Mouse (Mus musculus): ENCODE data around the gene Fscn3. TPM values are rescaled to one million over a fixed set of nuclear protein-coding genes. Genes with fewer than 3 reads are reported as not detected.
A peak's percentile ranks its signal among the peaks of the same experiment; 100 is the strongest.

The Fscn3 gene
- total and polyA plus RNA-seq, 2 experiments from 2014 or later, result not detected

GRCm38 (mm10) chr6:28447937-28448336 is 20.3 kb downstream of the Fscn3 start:
- Histone ChIP-seq H3K9me3 (ENCODE audit: low read length) (no peaks in the 10 kb centered on the region), H3K4me2 (ENCODE audit: low read depth, low read length) (no peak overlapping the region), H3K27me3 (ENCODE audit: insufficient read depth, low read length) (peaks cover 21% of the 10 kb centered on the region), H3K4me3 (ENCODE audit: low read length) (no peak overlapping the region), H3K4me1 (ENCODE audit: insufficient read depth, low read length) (no peaks in the 10 kb centered on the region), H3K9ac (replicated peaks; ENCODE audit: low read length) (no peak overlapping the region), H3K36me3 (ENCODE audit: insufficient read depth, low read length) (no peaks in the 10 kb centered on the region), H3K27ac (no peak overlapping the region)
- 56% methylated on average over 7 of the region's 7 CpGs for WGBS
- DNase-seq (ENCODE audit: low spot score) (peak; percentile 29), ATAC-seq (peak; percentile 74; the same call in 1 of the 2 replicates)
- no peak for TF ChIP-seq CTCF (IDR thresholded peaks at IDR 0.05; ENCODE audit: low read depth)

- peaks cover 21% of the 10 kb centered on the region for H3K27me3 ChIP-seq (ENCODE audit: insufficient read depth, low read length)
- H3K4me1 ChIP-seq (ENCODE audit: insufficient read depth, low read length), result no peaks in the 10 kb centered on the region
- no peak for TF ChIP-seq CTCF (IDR thresholded peaks at IDR 0.05; ENCODE audit: low read depth)
- DNase-seq (ENCODE audit: low spot score) (no peak), ATAC-seq (no peak)
- H3K9me3 ChIP-seq (ENCODE audit: low read length), result no peaks in the 10 kb centered on the region
- no peak within 1 kb of the TSS for H3K4me3 ChIP-seq (ENCODE audit: low read length)
- no peak within 1 kb of the TSS for H3K4me2 ChIP-seq (ENCODE audit: low read depth, low read length)
- H3K27ac ChIP-seq, result no peak within 1 kb of the TSS
- 69% methylated on average over 2 of the region's 2 CpGs for WGBS
- no peaks in the 10 kb centered on the region for H3K36me3 ChIP-seq (ENCODE audit: insufficient read depth, low read length)
- no peak within 1 kb of the TSS for H3K9ac ChIP-seq (replicated peaks; ENCODE audit: low read length)
Observed at GRCm38 (mm10) chr6:28449253-28449652, 21.7 kb downstream of the Fscn3 start, which contains the start of gene Pax4. Gene Pax4, minus strand, starts transcription at chr6:28449353.

GRCm38 (mm10) chr6:28450481-28450880 is 22.9 kb downstream of the Fscn3 start:
- ATAC-seq, result no peak
- Histone ChIP-seq H3K9ac (replicated peaks; ENCODE audit: low read length) (no peak overlapping the region), H3K36me3 (ENCODE audit: insufficient read depth, low read length) (no peaks in the 10 kb centered on the region), H3K4me3 (ENCODE audit: low read length) (no peak overlapping the region), H3K27ac (no peak overlapping the region), H3K4me2 (ENCODE audit: low read depth, low read length) (no peak overlapping the region), H3K4me1 (ENCODE audit: insufficient read depth, low read length) (no peaks in the 10 kb centered on the region), H3K9me3 (ENCODE audit: low read length) (no peaks in the 10 kb centered on the region), H3K27me3 (ENCODE audit: insufficient read depth, low read length) (peaks cover 21% of the 10 kb centered on the region)
- TF ChIP-seq CTCF (IDR thresholded peaks at IDR 0.05; ENCODE audit: low read depth), result no peak
- no peak for DNase-seq (ENCODE audit: low spot score)
- WGBS, result 17% methylated on average over 5 of the region's 5 CpGs

- ATAC-seq (no peak), DNase-seq (ENCODE audit: low spot score) (no peak)
- Histone ChIP-seq H3K27ac (no peak overlapping the region), H3K4me1 (ENCODE audit: insufficient read depth, low read length) (no peaks in the 10 kb centered on the region), H3K4me3 (ENCODE audit: low read length) (no peak overlapping the region), H3K36me3 (ENCODE audit: insufficient read depth, low read length) (no peaks in the 10 kb centered on the region), H3K27me3 (ENCODE audit: insufficient read depth, low read length) (peaks cover 21% of the 10 kb centered on the region), H3K9ac (replicated peaks; ENCODE audit: low read length) (no peak overlapping the region), H3K9me3 (ENCODE audit: low read length) (no peaks in the 10 kb centered on the region), H3K4me2 (ENCODE audit: low read depth, low read length) (no peak overlapping the region)
- no peak for TF ChIP-seq CTCF (IDR thresholded peaks at IDR 0.05; ENCODE audit: low read depth)
- 3% methylated on average over 12 of the region's 12 CpGs for WGBS
Observed at GRCm38 (mm10) chr6:28450977-28451376, 23.4 kb downstream of the Fscn3 start.

- H3K4me3 ChIP-seq (ENCODE audit: low read length), result no peak overlapping the region
- H3K27ac ChIP-seq, result no peak overlapping the region
- no peak for ATAC-seq
- H3K9ac ChIP-seq (replicated peaks; ENCODE audit: low read length), result no peak overlapping the region
- no peaks in the 10 kb centered on the region for H3K4me1 ChIP-seq (ENCODE audit: insufficient read depth, low read length)
- no peak for TF ChIP-seq CTCF (IDR thresholded peaks at IDR 0.05; ENCODE audit: low read depth)
- H3K9me3 ChIP-seq (ENCODE audit: low read length), result no peaks in the 10 kb centered on the region
- no peak for DNase-seq (ENCODE audit: low spot score)
- no peak overlapping the region for H3K4me2 ChIP-seq (ENCODE audit: low read depth, low read length)
- no peaks in the 10 kb centered on the region for H3K27me3 ChIP-seq (ENCODE audit: insufficient read depth, low read length)
- H3K36me3 ChIP-seq (ENCODE audit: insufficient read depth, low read length), result no peaks in the 10 kb centered on the region
Observed at GRCm38 (mm10) chr6:28459221-28459668, 31.7 kb downstream of the Fscn3 start.

GRCm38 (mm10) chr6:28460534-28460933 is 32.9 kb downstream of the Fscn3 start:
- Histone ChIP-seq H3K4me1 (ENCODE audit: insufficient read depth, low read length) (no peaks in the 10 kb centered on the region), H3K4me3 (ENCODE audit: low read length) (no peak overlapping the region), H3K27ac (no peak overlapping the region), H3K9me3 (ENCODE audit: low read length) (no peaks in the 10 kb centered on the region), H3K4me2 (ENCODE audit: low read depth, low read length) (no peak overlapping the region), H3K36me3 (ENCODE audit: insufficient read depth, low read length) (no peaks in the 10 kb centered on the region), H3K27me3 (ENCODE audit: insufficient read depth, low read length) (no peaks in the 10 kb centered on the region), H3K9ac (replicated peaks; ENCODE audit: low read length) (no peak overlapping the region)
- 9% methylated on average over 5 of the region's 5 CpGs for WGBS
- no peak for ATAC-seq
- peak; percentile 51 for DNase-seq (ENCODE audit: low spot score)
- peak; percentile 66 for TF ChIP-seq CTCF (IDR thresholded peaks at IDR 0.05; ENCODE audit: low read depth)

GRCm38 (mm10) chr6:28464630-28465029 is 37.0 kb downstream of the Fscn3 start:
- no peak for TF ChIP-seq CTCF (IDR thresholded peaks at IDR 0.05; ENCODE audit: low read depth)
- Histone ChIP-seq H3K27ac (no peak overlapping the region), H3K9me3 (ENCODE audit: low read length) (no peaks in the 10 kb centered on the region), H3K9ac (replicated peaks; ENCODE audit: low read length) (no peak overlapping the region), H3K27me3 (ENCODE audit: insufficient read depth, low read length) (no peaks in the 10 kb centered on the region), H3K36me3 (ENCODE audit: insufficient read depth, low read length) (no peaks in the 10 kb centered on the region), H3K4me3 (ENCODE audit: low read length) (no peak overlapping the region), H3K4me1 (ENCODE audit: insufficient read depth, low read length) (no peaks in the 10 kb centered on the region), H3K4me2 (ENCODE audit: low read depth, low read length) (no peak overlapping the region)
- 48% methylated on average over 6 of the region's 6 CpGs for WGBS
- DNase-seq (ENCODE audit: low spot score) (no peak), ATAC-seq (no peak)
